Mouse (Mus musculus) forebrain, embryonic 11.5 days (tissue): Measurements from ENCODE around the gene A830031A19Rik. TPM values are rescaled to one million over a fixed set of nuclear protein-coding genes. Genes with fewer than 3 reads are reported as not detected.

Experiments
- ATAC-seq: fragments of 200-750 bp; cut with Nextera tagmentation; replicated peaks from 2 replicates; pipeline ENCODE4 v1.8.0; 2017; ENCODE audit warnings: moderate TSS enrichment; ENCODE audit not compliant: low FRiP score
- DNase-seq: peaks from one replicate; pipeline ENCODE4 v3.0.0-alpha.2; 2017; ENCODE audit warnings: low spot score
- H3K27ac ChIP-seq: fragments of 300-500 bp; sonication (generic); 2 replicates; pipeline ENCODE4 v1.5.1; 2014; ENCODE audit warnings: low read depth, low read length
- H3K27me3 ChIP-seq: fragments of 300-500 bp; sonication (generic); 2 replicates; pipeline ENCODE4 v1.6.1; 2014; ENCODE audit warnings: mild to moderate bottlenecking, low read length, mixed read lengths; ENCODE audit not compliant: control insufficient read depth, insufficient read depth
- H3K36me3 ChIP-seq: fragments of 300-500 bp; sonication (generic); 2 replicates; pipeline ENCODE4 v1.6.1; 2014; ENCODE audit warnings: mild to moderate bottlenecking, low read length, moderate library complexity, mixed read lengths; ENCODE audit not compliant: control insufficient read depth, insufficient read depth
- H3K4me1 ChIP-seq: fragments of 300-500 bp; sonication (generic); replicated peaks from 2 replicates; pipeline ENCODE4 v1.6.1; 2014; ENCODE audit warnings: low read length, mixed read lengths; ENCODE audit not compliant: control insufficient read depth, insufficient read depth
- H3K4me2 ChIP-seq: fragments of 300-500 bp; sonication (generic); 2 replicates; pipeline ENCODE4 v1.6.1; 2014; ENCODE audit warnings: low read depth, mild to moderate bottlenecking, low read length, moderate library complexity, mixed read lengths; ENCODE audit not compliant: severe bottlenecking
- H3K4me3 ChIP-seq: fragments of 300-500 bp; sonication (generic); 2 replicates; pipeline ENCODE4 v1.5.1; 2014; ENCODE audit warnings: low read depth, low read length
- H3K9ac ChIP-seq: fragments of 300-500 bp; sonication (generic); 2 replicates; pipeline ENCODE4 v1.6.1; 2014; ENCODE audit warnings: low read length
- H3K9me3 ChIP-seq: fragments of 300-500 bp; sonication (generic); 2 replicates; pipeline ENCODE4 v1.6.1; 2016; ENCODE audit warnings: low read length, mixed read lengths; ENCODE audit not compliant: control insufficient read depth
- WGBS: fragments of 180-500 bp; shearing (Covaris S2); extraction: QIAGEN DNeasy Blood & Tissue Kit; methylation state at CpG from one replicate; pipeline ENCODE4 v1.1.7; 2014; 5-methylcytosine and 5-hydroxymethylcytosine counted together
- polyA plus RNA-seq: library from polyadenylated mRNA; unstranded; fragments of >200 nt; fragmentation: Nextera tagmentation; extraction: Ambion mirVana; gene quantifications from 2 replicates; pipeline ENCODE4 v1.2.1, GENCODE M21; 2014

The A830031A19Rik gene
- polyA plus RNA-seq, 1 experiment from 2014 or later, result not detected

GRCm38 (mm10) chr11:24099886-24100293, 25.0 kb upstream of the A830031A19Rik start:
- ATAC-seq (peak; percentile 76), DNase-seq (peak; percentile 86)
- Histone ChIP-seq H3K9me3 (no peaks in the 10 kb centered on the region), H3K9ac (0 out of 2 replicates have a peak overlapping the region, but pooled peaks have one; percentile 20), H3K4me1 (peaks cover 26% of the 10 kb centered on the region), H3K36me3 (no peaks in the 10 kb centered on the region), H3K27ac (peak overlapping the region; percentile 60), H3K4me2 (0 out of 2 replicates have a peak overlapping the region, but pooled peaks have one; percentile 29), H3K4me3 (no peak overlapping the region), H3K27me3 (no peaks in the 10 kb centered on the region)
- 27% methylated on average over 7 of the region's 7 CpGs for WGBS

- DNase-seq (no peak), ATAC-seq (no peak)
- no peaks in the 10 kb centered on the region for H3K9me3 ChIP-seq
- H3K27me3 ChIP-seq, result no peaks in the 10 kb centered on the region
- 84% methylated on average over 10 of the region's 10 CpGs for WGBS
- peaks cover 33% of the 10 kb centered on the region for H3K4me1 ChIP-seq
- peak overlapping the region; percentile 22; the same call in 1 of the 2 replicates for H3K4me2 ChIP-seq
- H3K9ac ChIP-seq, result no peak overlapping the region; the same call in 1 of the 2 replicates
- no peaks in the 10 kb centered on the region for H3K36me3 ChIP-seq
- no peak overlapping the region for H3K4me3 ChIP-seq
- peak overlapping the region; percentile 74 for H3K27ac ChIP-seq
Observed at GRCm38 (mm10) chr11:24099215-24099614, 24.4 kb upstream of the A830031A19Rik start.

GRCm38 (mm10) chr11:24098662-24099061, 23.8 kb upstream of the A830031A19Rik start:
- no peak overlapping the region for H3K4me3 ChIP-seq
- H3K4me1 ChIP-seq, result peaks cover 33% of the 10 kb centered on the region
- 23% methylated on average over 3 of the region's 3 CpGs for WGBS
- peak overlapping the region; percentile 74 for H3K27ac ChIP-seq
- H3K27me3 ChIP-seq, result no peaks in the 10 kb centered on the region
- H3K9me3 ChIP-seq, result no peaks in the 10 kb centered on the region
- DNase-seq (no peak), ATAC-seq (peak; percentile 38)
- H3K36me3 ChIP-seq, result no peaks in the 10 kb centered on the region
- peak overlapping the region; percentile 22; the same call in 1 of the 2 replicates for H3K4me2 ChIP-seq
- no peak overlapping the region; the same call in 1 of the 2 replicates for H3K9ac ChIP-seq

- Histone ChIP-seq H3K27me3 (no peaks in the 10 kb centered on the region), H3K4me2 (no peak overlapping the region), H3K9ac (no peak overlapping the region), H3K27ac (no peak overlapping the region), H3K4me1 (peaks cover 33% of the 10 kb centered on the region), H3K4me3 (no peak overlapping the region), H3K36me3 (no peaks in the 10 kb centered on the region), H3K9me3 (no peaks in the 10 kb centered on the region)
- DNase-seq (no peak), ATAC-seq (no peak)
- 72% methylated on average over 5 of the region's 5 CpGs for WGBS
Observed at GRCm38 (mm10) chr11:24098069-24098468, 23.2 kb upstream of the A830031A19Rik start.

GRCm38 (mm10) chr11:24097026-24097425, 22.2 kb upstream of the A830031A19Rik start:
- H3K27ac ChIP-seq, result peak overlapping the region; percentile 86
- H3K9me3 ChIP-seq, result no peaks in the 10 kb centered on the region
- peak overlapping the region; percentile 31; the same call in 1 of the 2 replicates for H3K4me2 ChIP-seq
- no peaks in the 10 kb centered on the region for H3K36me3 ChIP-seq
- H3K9ac ChIP-seq, result no peak overlapping the region
- WGBS, result 63% methylated on average over 6 of the region's 6 CpGs
- H3K4me1 ChIP-seq, result peaks cover 33% of the 10 kb centered on the region
- no peak overlapping the region for H3K4me3 ChIP-seq
- no peak for DNase-seq
- no peaks in the 10 kb centered on the region for H3K27me3 ChIP-seq
- ATAC-seq, result no peak

- Histone ChIP-seq H3K27me3 (no peaks in the 10 kb centered on the region), H3K4me1 (peaks cover 35% of the 10 kb centered on the region), H3K4me3 (no peak overlapping the region), H3K9me3 (no peaks in the 10 kb centered on the region), H3K4me2 (peak overlapping the region; percentile 31; the same call in 1 of the 2 replicates), H3K36me3 (no peaks in the 10 kb centered on the region), H3K9ac (no peak overlapping the region; the same call in 1 of the 2 replicates), H3K27ac (peak overlapping the region; percentile 86)
- peak; percentile 50 for DNase-seq
- WGBS, result 38% methylated on average over 6 of the region's 6 CpGs
- no peak for ATAC-seq
Observed at GRCm38 (mm10) chr11:24096483-24096882, 21.6 kb upstream of the A830031A19Rik start.

GRCm38 (mm10) chr11:24095656-24096353, 21.0 kb upstream of the A830031A19Rik start:
- Histone ChIP-seq H3K4me3 (no peak overlapping the region), H3K4me1 (peaks cover 34% of the 10 kb centered on the region), H3K27me3 (no peaks in the 10 kb centered on the region), H3K9ac (no peak overlapping the region), H3K4me2 (peak overlapping the region; percentile 31; the same call in 1 of the 2 replicates), H3K9me3 (no peaks in the 10 kb centered on the region), H3K36me3 (no peaks in the 10 kb centered on the region), H3K27ac (peak overlapping the region; percentile 86)
- 41% methylated on average over 7 of the region's 7 CpGs for WGBS
- peak; percentile 77 for ATAC-seq
- peak; percentile 45 for DNase-seq

- no peak overlapping the region for H3K4me3 ChIP-seq
- H3K27ac ChIP-seq, result peak overlapping the region; percentile 77
- ATAC-seq, result peak; percentile 44
Observed at GRCm38 (mm10) chr11:24095236-24095635, 20.4 kb upstream of the A830031A19Rik start.

More at GRCm38 (mm10) chr11:24095236-24095635, 20.4 kb upstream of the A830031A19Rik start:
- peak overlapping the region; percentile 41 for H3K9ac ChIP-seq
- H3K4me1 ChIP-seq, result peaks cover 32% of the 10 kb centered on the region
- 0 out of 2 replicates have a peak overlapping the region, but pooled peaks have one; percentile 24 for H3K4me2 ChIP-seq
- peak; percentile 64 for DNase-seq
- no peaks in the 10 kb centered on the region for H3K27me3 ChIP-seq
- H3K9me3 ChIP-seq, result no peaks in the 10 kb centered on the region
- no peaks in the 10 kb centered on the region for H3K36me3 ChIP-seq
- WGBS, result 44% methylated on average over 9 of the region's 9 CpGs
